Mouse (Mus musculus) midbrain, embryonic 10.5 days (tissue): ENCODE results near the gene Atp10a. TPM values are rescaled to one million over a fixed set of nuclear protein-coding genes. Genes with fewer than 3 reads are reported as not detected.

Experiments
- DNase-seq: peaks from one replicate; pipeline ENCODE4 v3.0.0-alpha.2; 2017; ENCODE audit warnings: low spot score
- H3K27ac ChIP-seq: fragments of 300-500 bp; sonication (generic); replicated peaks from 2 replicates; pipeline ENCODE4 v1.5.1; 2016; ENCODE audit warnings: mild to moderate bottlenecking
- H3K27me3 ChIP-seq: fragments of 300-500 bp; sonication (generic); 2 replicates; pipeline ENCODE4 v1.6.1; 2016; ENCODE audit warnings: low read depth, mild to moderate bottlenecking; ENCODE audit not compliant: poor library complexity, severe bottlenecking
- H3K36me3 ChIP-seq: fragments of 300-500 bp; sonication (generic); 2 replicates; pipeline ENCODE4 v1.6.1; 2016; ENCODE audit warnings: mild to moderate bottlenecking, moderate library complexity
- H3K4me1 ChIP-seq: fragments of 300-500 bp; sonication (generic); 2 replicates; pipeline ENCODE4 v1.6.1; 2016
- H3K4me3 ChIP-seq: fragments of 300-500 bp; sonication (generic); 2 replicates; pipeline ENCODE4 v1.5.1; 2016; ENCODE audit warnings: mild to moderate bottlenecking, moderate library complexity
- H3K9me3 ChIP-seq: fragments of 300-500 bp; sonication (generic); replicated peaks from 2 replicates; pipeline ENCODE4 v1.6.1; 2016; ENCODE audit warnings: mild to moderate bottlenecking
- WGBS: fragments of 180-500 bp; shearing (Covaris S2); methylation state at CpG from one replicate; pipeline ENCODE4 v1.1.7; 2016; 5-methylcytosine and 5-hydroxymethylcytosine counted together
- polyA plus RNA-seq: library from polyadenylated mRNA; unstranded; fragments of >200 nt; fragmentation: Nextera tagmentation; extraction: Ambion mirVana; gene quantifications from 2 replicates; pipeline ENCODE4 v1.2.1, GENCODE M21; 2016

Atp10a gene
- polyA plus RNA-seq, 1 experiment from 2014 or later: 1.7 TPM

DNA sequence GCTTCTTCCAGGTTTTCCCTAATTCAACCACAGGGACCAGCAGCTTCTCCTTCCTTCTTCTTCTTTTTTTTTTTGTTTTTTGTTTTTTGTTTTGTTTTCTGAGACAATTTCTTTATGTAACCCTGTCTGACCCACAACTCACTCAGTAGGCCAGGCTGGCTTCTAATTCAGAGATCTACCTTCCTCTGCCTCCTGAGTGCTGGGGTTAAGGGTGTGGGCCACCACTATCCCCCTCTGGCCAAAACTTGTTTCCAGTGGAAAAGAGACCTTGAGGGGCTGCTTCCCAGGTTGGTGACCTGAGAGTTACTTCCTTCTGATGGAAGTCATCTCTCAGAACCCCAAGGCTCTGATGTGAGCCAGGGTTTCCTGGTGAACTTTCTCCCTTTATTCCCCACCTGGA lies 4.1 kb downstream of the Atp10a start:
- Histone ChIP-seq H3K4me1 (peaks cover 6% of the 10 kb centered on the region), H3K27me3 (peaks cover 36% of the 10 kb centered on the region), H3K27ac (no peak overlapping the region), H3K36me3 (no peaks in the 10 kb centered on the region), H3K4me3 (no peak overlapping the region), H3K9me3 (no peaks in the 10 kb centered on the region)
- no peak for DNase-seq

DNA sequence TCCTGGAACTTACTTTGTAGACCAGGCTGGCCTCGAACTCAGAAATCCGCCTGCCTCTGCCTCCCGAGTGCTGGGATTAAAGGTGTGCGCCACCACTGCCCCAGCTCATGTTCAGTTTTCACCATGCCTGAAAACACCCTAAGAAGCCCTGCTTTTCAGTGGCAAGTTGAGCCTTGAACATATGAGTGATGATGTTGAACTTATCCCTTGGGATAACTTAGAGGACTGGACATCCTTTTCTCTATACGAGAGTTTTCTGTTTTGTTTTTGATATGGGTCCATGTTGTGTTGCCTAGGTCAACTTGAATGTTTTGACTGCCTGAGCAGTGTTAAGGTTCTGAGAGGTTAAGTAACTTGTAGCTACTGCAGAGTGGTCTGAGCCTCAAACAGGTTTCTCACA lies 4.7 kb downstream of the Atp10a start:
- 97% methylated on average over 5 of the region's 5 CpGs for WGBS
- H3K36me3 ChIP-seq: no peaks in the 10 kb centered on the region
- no peak overlapping the region for H3K4me3 ChIP-seq
- no peak overlapping the region for H3K27ac ChIP-seq
- peaks cover 6% of the 10 kb centered on the region for H3K4me1 ChIP-seq
- DNase-seq: no peak
- H3K27me3 ChIP-seq: peaks cover 31% of the 10 kb centered on the region
- no peaks in the 10 kb centered on the region for H3K9me3 ChIP-seq

DNA sequence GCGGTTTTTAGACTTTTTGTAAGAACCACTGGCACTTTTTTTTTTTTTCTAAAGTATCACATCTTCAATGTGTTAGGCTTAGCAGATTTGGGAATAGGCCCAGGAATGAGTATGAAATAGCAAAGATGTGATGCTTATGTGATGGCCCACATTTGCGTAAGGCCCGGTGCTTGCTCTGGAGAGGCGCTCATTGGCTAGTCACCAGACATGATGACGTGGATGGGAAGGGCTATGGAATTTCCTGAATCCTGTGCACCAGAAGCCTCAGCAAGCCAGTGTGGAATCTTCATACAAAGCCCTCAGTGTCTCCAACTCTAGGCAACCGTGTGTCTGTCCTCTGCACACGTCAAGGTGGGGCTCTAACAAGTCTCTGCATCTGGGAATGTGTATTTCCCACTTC lies 5.1 kb downstream of the Atp10a start:
- peaks cover 6% of the 10 kb centered on the region for H3K4me1 ChIP-seq
- peaks cover 27% of the 10 kb centered on the region for H3K27me3 ChIP-seq
- H3K4me3 ChIP-seq: no peak overlapping the region
- no peaks in the 10 kb centered on the region for H3K9me3 ChIP-seq
- DNase-seq: no peak
- 88% methylated on average over 7 of the region's 7 CpGs for whole genome bisulfite sequencing
- no peak overlapping the region for H3K27ac ChIP-seq
- no peaks in the 10 kb centered on the region for H3K36me3 ChIP-seq

DNA sequence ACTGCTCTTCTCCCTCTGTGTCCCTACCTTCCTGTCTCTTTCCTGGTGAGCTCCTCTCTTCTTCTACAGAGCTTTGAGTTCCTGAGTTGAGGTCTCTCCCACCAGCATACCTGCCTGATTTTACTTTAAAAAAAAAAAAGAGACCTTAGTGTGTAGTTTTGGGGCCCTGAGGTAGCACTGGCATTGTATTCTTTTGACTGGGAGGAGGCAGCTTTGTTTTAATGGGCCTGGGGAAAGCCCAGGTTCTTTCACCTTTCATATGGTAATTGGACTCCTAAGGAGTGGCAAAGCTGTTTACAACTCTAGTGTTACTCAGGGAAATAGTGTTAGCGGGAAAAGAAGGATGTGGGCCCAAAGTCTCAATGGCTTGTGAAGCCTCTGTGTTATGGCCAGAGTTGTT lies 12.7 kb downstream of the Atp10a start:
- peak; percentile 6 for DNase-seq
- H3K9me3 ChIP-seq: no peaks in the 10 kb centered on the region
- no peaks in the 10 kb centered on the region for H3K27me3 ChIP-seq
- H3K4me3 ChIP-seq: no peak overlapping the region
- no peaks in the 10 kb centered on the region for H3K36me3 ChIP-seq
- no peak overlapping the region for H3K27ac ChIP-seq
- peaks cover 5% of the 10 kb centered on the region for H3K4me1 ChIP-seq
- 21% methylated on average over 1 of the region's 1 CpGs for WGBS

DNA sequence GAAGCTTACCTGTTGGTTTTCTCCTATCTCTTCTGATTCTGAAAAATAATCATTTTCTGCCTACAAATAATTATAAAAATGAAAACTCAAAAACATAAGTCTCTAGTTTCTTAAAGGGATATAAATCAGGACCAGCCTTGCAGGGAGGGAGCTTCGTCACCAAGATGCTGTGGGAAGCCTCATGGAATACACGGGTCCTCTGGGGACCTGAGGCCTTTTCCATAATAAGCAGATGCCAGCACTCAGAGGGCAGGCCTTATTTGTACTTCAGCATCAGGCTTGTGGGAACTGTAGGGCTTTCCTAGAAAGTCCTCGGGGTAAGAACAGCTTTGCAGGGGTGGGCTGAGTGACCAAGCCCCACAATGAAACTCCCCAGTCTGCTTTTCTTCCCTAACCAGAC lies 20.1 kb downstream of the Atp10a start:
- no peak overlapping the region for H3K27ac ChIP-seq
- H3K27me3 ChIP-seq: no peaks in the 10 kb centered on the region
- H3K4me3 ChIP-seq: no peak overlapping the region
- H3K9me3 ChIP-seq: no peaks in the 10 kb centered on the region
- no peak for DNase-seq
- no peaks in the 10 kb centered on the region for H3K4me1 ChIP-seq
- 65% methylated on average over 3 of the region's 3 CpGs for WGBS
- no peaks in the 10 kb centered on the region for H3K36me3 ChIP-seq

DNA sequence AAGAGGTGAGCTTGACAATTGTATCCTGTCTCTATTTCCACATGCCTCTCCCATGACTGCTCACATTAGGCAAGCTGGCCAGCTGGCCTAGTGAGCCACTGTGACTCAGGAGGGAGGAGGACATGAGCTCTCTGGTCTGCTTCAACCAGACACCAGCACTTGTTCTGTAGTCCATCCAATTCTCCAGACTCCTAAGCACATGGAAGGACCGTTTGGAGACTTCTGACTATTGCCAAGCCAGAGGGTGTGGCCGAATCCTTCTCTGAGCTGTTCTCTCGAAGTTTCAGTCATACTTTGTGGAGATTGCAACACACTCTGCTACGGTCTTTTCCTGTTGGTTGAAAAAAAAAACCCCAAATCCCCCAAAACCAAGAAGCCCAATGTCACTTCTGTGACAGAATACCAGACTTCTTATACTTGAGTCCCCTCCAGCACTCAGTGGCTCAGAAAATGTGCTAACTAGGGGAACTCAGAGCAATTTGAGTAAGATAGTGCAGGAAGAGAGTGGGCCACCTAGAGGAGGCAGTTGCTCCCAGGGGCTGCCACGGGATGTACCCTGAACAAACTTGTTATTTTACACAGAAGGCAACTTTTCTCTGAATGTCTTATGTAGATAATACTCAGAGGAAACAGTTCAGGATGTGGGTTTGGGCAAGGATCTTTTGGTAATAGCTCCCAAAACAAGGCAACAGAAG lies 21.3 kb downstream of the Atp10a start:
- Histone ChIP-seq H3K9me3 (no peaks in the 10 kb centered on the region), H3K4me1 (no peaks in the 10 kb centered on the region), H3K27ac (no peak overlapping the region), H3K4me3 (no peak overlapping the region), H3K36me3 (no peaks in the 10 kb centered on the region), H3K27me3 (no peaks in the 10 kb centered on the region)
- 83% methylated on average over 5 of the region's 5 CpGs for WGBS
- no peak for DNase-seq

DNA sequence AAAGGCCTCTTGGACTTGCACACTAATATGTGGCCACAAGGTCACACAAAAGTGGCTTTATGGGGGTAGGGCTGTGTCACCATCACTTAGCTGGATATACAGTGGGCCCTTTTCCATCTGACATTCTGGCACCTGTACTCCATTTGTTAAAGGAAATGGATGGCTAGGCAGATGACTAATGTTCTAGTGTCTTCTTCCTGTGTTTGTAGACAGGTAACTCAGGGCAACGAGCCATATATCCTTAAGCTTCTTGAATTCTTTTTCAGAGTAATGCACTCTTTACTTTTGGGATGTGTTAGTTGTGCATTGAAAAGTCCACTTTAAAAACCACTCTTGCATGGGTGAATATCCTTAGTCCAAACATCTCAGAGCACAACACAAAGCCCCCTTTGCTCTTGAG lies 30.0 kb downstream of the Atp10a start:
- WGBS: 86% methylated on average over 1 of the region's 1 CpGs
- Histone ChIP-seq H3K36me3 (no peaks in the 10 kb centered on the region), H3K27ac (no peak overlapping the region), H3K27me3 (no peaks in the 10 kb centered on the region), H3K9me3 (no peaks in the 10 kb centered on the region), H3K4me1 (peaks cover 5% of the 10 kb centered on the region; the same call in 1 of the 2 replicates), H3K4me3 (no peak overlapping the region)
- DNase-seq: no peak

DNA sequence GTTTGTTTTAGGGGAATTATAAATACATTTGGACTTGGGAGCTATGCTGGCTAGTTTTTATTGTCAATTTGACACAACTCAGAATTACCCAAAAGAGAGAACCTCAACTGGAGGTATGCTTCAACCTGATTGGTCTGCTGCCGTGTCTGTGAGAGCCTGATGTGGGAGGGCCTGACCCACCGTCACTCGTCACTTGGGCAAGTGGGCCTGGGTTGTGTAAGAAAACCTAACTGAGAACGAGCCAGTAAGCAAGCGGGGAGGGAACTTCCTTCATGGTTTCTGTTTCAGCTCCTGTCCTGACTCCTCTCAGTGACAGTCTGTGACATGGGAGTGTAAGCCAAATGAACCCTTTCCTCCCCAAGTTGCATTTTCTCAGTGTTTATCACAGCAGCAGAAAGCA lies 30.6 kb downstream of the Atp10a start:
- DNase-seq: no peak
- Histone ChIP-seq H3K27me3 (no peaks in the 10 kb centered on the region), H3K4me3 (no peak overlapping the region), H3K4me1 (peaks cover 5% of the 10 kb centered on the region; the same call in 1 of the 2 replicates), H3K27ac (no peak overlapping the region), H3K9me3 (no peaks in the 10 kb centered on the region), H3K36me3 (no peaks in the 10 kb centered on the region)
- 79% methylated on average over 5 of the region's 5 CpGs for WGBS

DNA sequence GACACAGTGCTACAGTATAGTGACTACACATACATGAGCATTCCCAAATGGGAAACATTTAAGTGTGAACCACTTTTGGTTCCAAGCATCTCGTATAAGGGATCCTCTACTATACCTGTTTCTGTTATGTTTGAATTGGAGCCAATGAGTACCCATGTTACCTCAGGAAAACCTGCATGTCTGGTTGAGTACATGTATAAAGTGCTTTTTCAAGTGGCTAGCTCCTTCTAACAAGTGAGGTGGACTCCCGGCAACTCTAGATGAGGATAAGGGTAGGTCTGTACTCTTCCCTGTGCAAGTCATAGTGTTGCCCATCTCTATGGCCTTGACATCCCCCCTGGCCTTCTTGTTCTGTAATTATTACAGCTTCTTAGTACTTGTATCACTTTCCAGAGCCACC lies 31.0 kb downstream of the Atp10a start:
- DNase-seq: no peak
- Histone ChIP-seq H3K27ac (no peak overlapping the region), H3K4me1 (peaks cover 5% of the 10 kb centered on the region; the same call in 1 of the 2 replicates), H3K36me3 (no peaks in the 10 kb centered on the region), H3K9me3 (no peaks in the 10 kb centered on the region), H3K4me3 (no peak overlapping the region), H3K27me3 (no peaks in the 10 kb centered on the region)
- 94% methylated on average over 2 of the region's 2 CpGs for WGBS

DNA sequence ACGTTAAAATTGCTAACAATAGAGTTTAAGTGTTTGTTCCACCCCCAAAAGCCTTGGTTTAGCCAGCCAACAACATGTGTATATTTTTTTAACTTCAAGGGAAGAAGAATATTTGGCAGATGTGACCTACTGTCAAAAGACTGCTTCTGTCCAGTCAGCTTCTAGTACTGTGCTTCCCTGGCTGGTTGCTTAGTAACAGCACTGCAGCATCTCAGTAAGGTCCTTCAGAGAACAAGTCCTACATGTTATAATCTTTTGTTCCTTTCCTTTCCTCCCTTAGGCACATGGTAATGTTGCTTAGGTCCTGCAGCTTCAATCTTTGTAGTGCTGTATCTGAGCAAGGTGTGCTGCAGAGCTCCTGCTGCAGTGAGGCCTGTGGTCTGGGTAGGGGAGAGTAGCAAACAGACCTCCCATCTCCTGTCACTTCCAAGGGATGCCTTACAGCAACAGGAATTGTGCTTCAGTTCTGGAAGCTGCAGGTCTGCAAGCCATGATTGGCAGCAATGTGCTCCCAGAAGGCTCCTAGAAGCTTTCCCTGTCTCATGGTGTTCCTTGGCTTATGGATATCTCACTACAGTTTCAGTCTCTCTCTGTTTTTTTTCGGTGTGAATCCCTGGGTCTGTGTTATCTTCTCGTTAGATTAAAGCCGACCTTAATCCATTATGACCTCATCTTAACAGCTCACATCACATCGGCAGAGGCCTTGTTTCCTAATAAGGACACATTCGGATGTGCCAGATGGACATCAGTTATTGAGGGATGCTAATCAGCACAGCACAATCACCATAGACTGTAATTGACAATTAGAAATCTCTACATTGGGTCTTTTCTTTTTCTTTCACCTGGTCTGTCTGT lies 34.3 kb downstream of the Atp10a start:
- H3K36me3 ChIP-seq: no peaks in the 10 kb centered on the region
- 81% methylated on average over 6 of the region's 6 CpGs for WGBS
- H3K4me1 ChIP-seq: peaks cover 5% of the 10 kb centered on the region; the same call in 1 of the 2 replicates
- DNase-seq: no peak
- no peak overlapping the region for H3K27ac ChIP-seq
- H3K9me3 ChIP-seq: no peaks in the 10 kb centered on the region
- no peaks in the 10 kb centered on the region for H3K27me3 ChIP-seq
- no peak overlapping the region for H3K4me3 ChIP-seq

DNA sequence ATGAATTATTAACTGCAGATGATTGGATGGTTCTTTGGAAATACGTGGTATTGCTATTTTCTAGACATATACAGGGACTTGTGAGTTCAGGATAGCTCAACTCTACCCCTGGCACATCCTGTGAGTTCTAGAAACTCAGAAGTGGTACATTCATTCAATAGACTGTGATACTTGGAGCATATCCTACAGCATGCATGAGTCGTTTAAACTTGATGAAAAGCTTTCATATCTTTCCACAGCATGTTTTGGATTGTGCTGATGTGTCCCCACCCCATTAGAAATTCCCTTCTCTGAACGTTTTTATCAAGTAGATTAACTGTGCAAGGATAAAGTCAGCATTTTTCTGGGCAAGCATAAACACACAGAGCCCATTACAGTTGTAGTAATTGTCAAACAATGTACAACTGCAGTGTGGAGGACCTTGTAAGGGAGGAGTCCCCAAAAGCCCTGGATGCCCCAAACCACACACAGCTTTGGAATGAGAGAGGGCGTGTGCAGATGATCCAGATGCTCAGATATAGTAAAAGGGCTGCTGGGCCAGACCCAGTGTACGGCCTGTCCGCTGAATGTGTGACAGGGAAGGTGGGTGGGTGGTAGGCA lies 35.1 kb downstream of the Atp10a start:
- Histone ChIP-seq H3K4me3 (no peak overlapping the region), H3K4me1 (peaks cover 5% of the 10 kb centered on the region; the same call in 1 of the 2 replicates), H3K27ac (no peak overlapping the region), H3K9me3 (no peaks in the 10 kb centered on the region), H3K36me3 (no peaks in the 10 kb centered on the region), H3K27me3 (no peaks in the 10 kb centered on the region)
- 85% methylated on average over 6 of the region's 6 CpGs for WGBS
- no peak for DNase-seq

DNA sequence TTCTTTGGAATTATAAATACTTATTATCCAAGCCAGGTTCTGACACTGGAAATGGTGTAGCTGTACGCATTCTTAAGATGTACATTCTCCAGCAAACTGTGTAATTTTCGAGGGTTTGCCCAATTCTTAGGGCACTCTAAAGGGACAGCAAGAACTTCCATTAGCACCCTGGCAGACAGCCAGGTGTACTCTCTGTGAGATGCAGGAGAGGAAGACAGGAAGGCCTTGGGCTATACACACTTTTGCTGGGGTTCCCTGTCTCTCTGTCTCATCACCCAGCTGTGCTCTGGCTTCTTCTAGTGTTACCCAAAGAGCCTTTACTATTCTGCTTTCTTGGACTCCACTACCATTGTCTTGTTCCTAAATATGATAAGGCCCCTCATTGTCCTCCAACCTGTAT lies 36.7 kb downstream of the Atp10a start:
- no peak overlapping the region for H3K27ac ChIP-seq
- no peak for DNase-seq
- no peaks in the 10 kb centered on the region for H3K36me3 ChIP-seq
- no peaks in the 10 kb centered on the region for H3K27me3 ChIP-seq
- WGBS: 83% methylated on average over 2 of the region's 2 CpGs
- no peak overlapping the region for H3K4me3 ChIP-seq
- no peaks in the 10 kb centered on the region for H3K9me3 ChIP-seq
- peaks cover 5% of the 10 kb centered on the region; the same call in 1 of the 2 replicates for H3K4me1 ChIP-seq

DNA sequence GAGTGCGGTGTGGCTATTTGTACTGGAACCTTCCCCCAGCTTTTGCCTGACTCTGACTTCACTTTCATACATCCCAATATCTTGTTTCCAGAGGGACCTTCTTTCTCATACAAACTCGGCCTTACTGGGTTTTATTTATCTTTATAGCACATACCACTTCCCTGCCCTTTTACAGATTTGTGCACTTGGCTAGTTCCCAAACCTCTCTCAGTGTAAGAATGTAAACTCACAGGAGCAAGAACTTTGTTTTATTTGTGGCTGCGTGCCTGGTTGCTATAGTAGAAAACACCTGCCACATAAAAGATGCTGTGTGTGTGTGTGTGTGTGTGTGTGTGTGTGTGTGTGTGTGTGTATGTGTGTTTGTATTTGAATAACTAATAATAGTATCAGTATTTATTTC lies 37.4 kb downstream of the Atp10a start:
- no peaks in the 10 kb centered on the region for H3K36me3 ChIP-seq
- no peaks in the 10 kb centered on the region for H3K9me3 ChIP-seq
- peaks cover 5% of the 10 kb centered on the region; the same call in 1 of the 2 replicates for H3K4me1 ChIP-seq
- no peak overlapping the region for H3K27ac ChIP-seq
- no peak overlapping the region for H3K4me3 ChIP-seq
- DNase-seq: no peak
- H3K27me3 ChIP-seq: no peaks in the 10 kb centered on the region
- 84% methylated on average over 3 of the region's 3 CpGs for WGBS
